Mouse (Mus musculus): ENCODE results near the gene Six2. TPM values are rescaled to one million over a fixed set of nuclear protein-coding genes. Genes with fewer than 3 reads are reported as not detected.
"Not testable (repeated sequence)": the region's sequence is repeated elsewhere in the genome, so short reads cannot be mapped to it uniquely, and the experiment has no call there.

Six2 gene
- total RNA-seq, 2 experiments from 2014 or later = not detected

DNA sequence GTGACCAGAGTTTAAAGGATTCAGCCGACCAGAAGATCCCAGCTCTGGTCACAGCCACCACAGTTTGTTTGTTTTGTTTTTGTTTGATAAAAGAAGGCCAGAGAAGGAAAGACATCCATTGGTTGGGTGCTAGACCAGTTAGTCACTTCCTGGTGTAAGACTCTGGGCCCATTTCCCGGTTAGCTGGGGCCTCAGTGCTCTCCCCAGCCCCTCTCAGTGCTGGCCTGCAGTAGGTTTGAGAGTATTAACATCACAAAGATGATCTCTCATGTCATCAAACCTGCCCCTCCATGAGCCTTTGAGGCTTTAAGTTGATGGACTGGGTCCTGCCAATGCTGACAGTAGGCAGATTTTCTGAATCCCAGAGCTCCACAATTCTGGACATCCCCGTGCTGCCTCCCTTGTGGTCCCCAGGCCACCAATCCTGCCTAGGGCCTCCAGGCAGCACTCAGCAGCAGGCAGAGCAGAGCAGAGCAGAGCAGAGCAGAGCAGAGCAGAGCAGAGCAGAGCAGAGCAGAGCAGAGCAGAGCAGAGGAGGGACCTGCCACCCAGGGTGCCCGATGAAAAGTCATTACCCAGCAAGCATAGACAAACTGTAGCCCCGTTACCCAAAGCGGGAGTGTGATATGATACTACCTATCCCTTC, 2.4 kb upstream of the Six2 start:
- DNase-seq = no peak

DNA sequence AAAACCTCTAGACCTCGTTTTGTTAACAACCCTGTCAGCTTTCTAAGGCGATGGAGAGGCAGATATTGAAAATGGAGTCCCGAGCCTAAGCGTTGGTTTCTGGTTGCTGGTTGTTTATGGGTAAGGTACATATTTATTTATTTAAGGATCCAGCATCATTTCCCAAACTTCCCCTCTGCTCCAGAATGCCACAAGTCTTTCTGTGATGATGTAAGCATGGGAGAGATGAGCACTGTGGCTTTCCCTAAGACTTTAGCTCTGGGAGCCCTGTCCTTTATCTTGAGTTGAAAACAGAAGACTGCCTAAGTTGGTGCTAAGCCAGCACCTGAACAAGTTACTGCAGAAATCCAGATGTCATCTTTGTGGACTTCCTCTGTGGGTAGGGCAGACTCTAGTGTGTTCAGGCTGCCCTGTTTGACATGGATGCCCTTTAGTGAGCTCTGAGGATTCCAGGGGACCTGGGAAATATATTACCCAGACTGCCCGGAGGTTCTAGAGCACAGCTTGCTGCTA, 1.8 kb upstream of the Six2 start:
- DNase-seq = no peak

- peak; percentile 37 to 43 for DNase-seq
Measured at GRCm38 (mm10) chr17:85688911-85689806, 1.1 kb upstream of the Six2 start.

DNA sequence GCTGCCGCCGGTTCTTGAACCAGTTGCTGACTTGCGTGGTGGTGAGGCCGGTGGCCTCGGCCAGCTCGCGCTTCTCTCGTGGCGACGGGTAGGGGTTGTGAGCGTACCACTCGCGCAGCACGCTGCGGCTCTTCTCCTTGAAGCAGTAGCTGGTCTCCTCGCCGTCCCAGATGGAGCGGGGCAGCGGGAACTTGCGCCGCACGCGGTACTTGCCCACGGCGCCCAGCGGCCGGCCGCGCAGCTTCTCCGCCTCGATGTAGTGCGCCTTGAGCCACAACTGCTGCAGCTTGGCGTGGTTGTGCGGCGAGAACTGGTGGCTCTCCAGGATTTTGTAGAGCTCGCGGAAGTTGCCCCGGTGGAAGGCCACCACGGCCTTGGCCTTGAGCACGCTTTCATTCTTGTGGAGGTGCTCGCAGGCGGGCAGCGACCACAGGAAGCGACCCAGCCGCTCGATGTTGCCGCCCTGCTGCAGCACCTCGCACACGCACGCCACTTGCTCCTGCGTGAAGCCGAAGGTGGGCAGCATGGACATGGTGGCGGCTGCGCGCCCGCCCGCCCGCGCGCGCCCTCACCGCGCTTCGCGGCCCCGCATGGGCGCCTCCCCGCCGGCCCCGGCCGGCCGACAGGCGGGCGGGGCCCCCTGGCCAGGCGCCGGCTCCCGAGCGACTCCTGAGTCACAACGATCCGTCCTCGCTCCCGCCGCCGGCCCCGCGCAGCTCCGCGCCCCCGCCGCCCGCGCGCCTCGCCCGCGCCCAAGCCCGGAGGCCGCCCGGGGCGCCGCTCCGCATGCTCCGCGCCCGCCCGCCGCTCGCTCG, 446 bp downstream of the Six2 start:
- peak; percentile 59 to 65 for DNase-seq

DNA sequence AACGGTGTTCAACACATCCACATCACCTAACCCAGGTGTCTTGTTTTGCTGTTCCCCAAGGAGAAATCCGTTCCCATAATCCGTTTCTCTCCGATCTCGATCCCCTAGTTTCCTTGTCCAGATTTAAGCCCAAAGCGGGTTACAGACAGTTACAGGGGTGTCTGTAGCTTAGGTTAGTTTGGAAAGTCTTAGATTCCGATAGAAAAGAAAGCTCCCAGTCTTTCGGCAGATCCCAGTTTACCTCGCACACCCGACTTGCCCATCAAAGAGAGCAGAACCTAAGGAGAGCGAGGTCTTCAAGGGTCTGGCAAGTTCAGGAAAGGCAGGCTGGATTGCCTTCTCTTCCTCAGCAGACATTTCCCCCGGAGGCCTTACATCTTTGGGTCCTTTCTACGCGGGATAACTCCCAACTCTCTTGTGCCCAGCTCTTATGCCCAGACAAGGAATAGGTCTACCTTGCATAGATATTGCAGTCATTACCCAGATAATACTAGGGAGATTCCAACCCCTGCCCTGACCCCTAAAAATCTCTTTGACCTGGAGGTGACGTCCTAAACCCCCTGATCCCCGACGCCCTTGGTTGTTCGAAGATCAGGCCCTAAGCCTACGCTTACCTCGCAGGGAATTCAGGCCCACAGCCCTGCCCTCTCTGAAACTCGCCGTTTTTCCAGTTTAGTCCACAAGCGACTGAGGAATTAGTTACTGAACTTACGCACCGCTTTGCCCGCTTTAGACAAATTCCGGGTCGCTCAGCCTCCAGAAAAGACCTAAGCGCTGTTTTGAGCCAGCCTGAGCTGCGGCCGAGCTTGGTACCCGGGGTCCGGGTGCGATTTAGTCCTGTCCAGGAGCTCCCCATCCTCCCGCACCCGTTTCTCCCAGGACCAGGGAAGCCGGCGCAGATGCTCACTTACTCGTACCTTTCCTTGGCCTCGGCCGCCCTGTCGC, 1.3 kb downstream of the Six2 start:
- no peak for DNase-seq

- no peak for DNase-seq
Measured at GRCm38 (mm10) chr17:85685689-85686281, 2.3 kb downstream of the Six2 start.

- DNase-seq = no peak
Measured at GRCm38 (mm10) chr17:85684841-85685688, 3.0 kb downstream of the Six2 start.

DNA sequence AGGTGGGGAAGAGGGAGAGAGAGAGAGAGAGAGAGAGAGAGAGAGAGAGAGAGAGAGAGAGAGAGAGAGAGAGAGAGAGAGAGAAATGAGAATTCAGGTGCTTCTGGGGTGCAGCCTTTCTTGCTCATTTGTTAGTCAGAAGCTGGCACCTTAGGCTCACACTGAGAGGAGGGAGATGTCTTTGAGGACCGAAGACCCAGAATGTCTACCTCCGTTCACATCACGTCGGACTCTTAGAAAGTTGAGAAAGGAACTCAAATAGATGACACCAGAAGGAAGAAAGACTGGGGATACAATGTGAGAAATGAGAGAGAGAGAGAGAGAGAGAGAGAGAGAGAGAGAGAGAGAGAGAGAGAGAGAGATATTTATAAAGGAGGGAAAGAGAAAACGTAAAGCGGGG, 3.6 kb downstream of the Six2 start:
- DNase-seq = not testable (repeated sequence)

GRCm38 (mm10) chr17:85683984-85684307, 4.1 kb downstream of the Six2 start:
- DNase-seq = no peak

- no peak for DNase-seq
Measured at GRCm38 (mm10) chr17:85683111-85683983, 4.7 kb downstream of the Six2 start.

GRCm38 (mm10) chr17:85682181-85682710, 5.8 kb downstream of the Six2 start:
- no peak for DNase-seq

DNA sequence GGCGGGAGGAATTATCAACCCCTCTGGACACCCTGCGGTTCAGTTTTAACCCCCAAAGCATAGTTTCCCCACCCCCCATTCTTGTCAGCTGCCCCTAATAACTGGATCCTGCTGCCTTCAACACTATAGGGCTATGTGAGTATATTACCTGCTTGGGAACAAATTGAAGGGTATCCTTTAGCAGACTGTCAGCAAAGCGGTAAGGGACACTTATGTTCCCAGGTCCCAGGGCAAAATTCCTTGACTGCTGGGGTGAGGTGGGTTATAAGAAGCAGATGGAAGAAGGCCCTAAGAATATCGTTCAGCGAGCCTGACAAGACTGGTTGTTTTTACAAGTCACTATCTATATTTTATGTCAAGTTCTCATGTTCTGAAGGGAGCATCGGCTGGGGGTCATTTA, 6.3 kb downstream of the Six2 start:
- no peak for DNase-seq

GRCm38 (mm10) chr17:85680851-85681550, 7.1 kb downstream of the Six2 start:
- DNase-seq = no peak

DNA sequence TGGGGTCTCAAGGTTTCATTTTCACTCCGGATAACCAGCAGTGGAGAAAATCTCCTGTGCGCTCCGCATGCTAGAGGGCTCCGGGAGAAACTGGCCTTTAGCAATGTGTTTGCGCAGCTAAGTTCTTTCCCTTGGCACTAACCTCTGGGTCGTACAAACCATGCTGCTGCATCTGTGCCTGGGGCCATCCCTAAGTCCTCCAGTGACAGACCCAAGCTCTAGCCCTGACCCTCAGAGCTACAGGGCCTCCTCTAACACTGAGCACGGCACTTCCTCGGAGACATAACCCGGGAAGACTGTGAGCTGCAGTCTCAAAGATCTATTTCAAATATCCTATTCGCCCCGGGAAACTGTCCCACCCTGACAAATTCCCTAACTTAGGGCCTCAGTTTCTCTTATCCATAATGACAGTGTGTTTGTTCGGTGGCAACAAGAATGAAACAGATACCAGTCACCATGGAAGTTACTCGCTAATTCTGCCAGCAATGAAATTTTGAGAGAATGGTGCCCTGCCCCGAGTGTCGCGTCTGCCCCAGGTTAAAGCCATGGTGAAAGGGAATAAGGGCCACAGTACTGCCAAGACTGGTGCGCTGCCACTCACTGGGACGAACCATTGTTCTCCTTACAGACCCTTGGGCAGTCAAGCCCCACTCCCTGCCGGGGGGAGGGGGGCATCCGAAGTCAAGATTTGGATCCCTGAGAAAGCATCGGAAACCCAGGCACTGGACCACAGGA, 7.8 kb downstream of the Six2 start:
- DNase-seq = no peak

DNA sequence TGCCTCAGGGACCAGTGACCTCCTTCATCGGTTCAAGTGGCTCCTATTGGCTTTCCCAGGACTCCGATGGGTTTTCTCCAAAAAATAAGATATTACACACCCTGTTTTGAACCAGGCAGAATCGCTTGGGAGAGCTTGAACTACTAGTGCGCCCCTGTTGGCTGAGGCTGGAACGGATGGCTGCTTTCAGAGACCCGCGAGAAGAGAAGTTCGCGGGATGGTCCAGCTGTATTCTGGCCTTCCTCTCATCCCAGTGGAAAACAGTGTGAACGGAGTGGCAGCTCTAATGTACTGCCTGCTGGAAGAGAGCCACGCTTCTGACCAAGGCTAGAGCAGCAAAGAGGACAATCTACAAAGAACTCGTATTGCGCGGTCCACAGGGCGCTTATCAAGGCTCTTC, 8.4 kb downstream of the Six2 start:
- peak in 1 of 2 experiments; percentile 9 for DNase-seq

DNA sequence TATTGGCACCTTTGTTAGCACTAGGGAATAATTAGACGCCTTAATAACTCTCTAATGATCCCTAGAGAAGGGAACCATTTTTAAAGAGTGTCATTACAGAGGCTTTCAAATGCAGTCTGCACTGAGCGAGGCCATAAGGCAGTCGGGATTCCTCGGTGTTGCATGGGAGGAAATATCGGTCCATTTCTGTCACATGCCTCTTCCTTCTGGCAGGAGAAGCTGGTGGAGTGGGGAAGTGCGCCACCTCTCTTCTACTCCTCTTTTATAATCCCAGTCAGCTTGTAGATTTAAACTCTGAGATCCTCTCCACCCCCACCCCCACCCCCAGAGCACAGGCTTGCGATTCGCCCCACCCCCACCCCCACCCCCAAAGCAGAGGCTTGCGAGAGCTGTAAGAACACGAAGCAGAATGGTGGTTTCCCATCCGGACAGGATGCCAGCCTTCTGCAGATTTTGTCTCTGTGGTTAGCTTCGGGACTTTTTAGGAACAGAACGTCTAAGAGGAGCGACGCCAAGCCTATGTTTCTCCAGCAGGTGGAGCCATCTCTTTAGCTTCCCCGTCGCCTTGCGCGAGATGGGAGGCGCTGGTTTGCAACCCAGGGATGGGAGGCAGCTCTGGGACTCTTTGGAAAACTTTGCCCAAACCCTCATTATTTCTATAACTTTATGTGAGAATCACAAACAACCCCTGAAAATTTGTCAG, 23.3 kb downstream of the Six2 start:
- DNase-seq = peak; percentile 75 to 80

GRCm38 (mm10) chr17:85664202-85664601, 23.9 kb downstream of the Six2 start:
- DNase-seq = no peak

All from adrenal gland, postnatal 36 days (tissue).